Mouse (Mus musculus): ENCODE data around the gene Mphosph6.
A peak's percentile ranks its signal among the peaks of the same experiment; 100 is the strongest.

The Mphosph6 gene

GRCm38 (mm10) chr8:117771115-117771836 lies 30.5 kb downstream of the Mphosph6 start:
- no peak for DNase-seq (ENCODE audit: low read depth, low spot score)

GRCm38 (mm10) chr8:117768971-117769370 lies 32.8 kb downstream of the Mphosph6 start:
- no peak for DNase-seq (ENCODE audit: low read depth, low spot score)

GRCm38 (mm10) chr8:117765947-117766346 lies 35.8 kb downstream of the Mphosph6 start:
- no peak for DNase-seq (ENCODE audit: low read depth, low spot score)

GRCm38 (mm10) chr8:117764625-117765024 lies 37.1 kb downstream of the Mphosph6 start:
- DNase-seq (ENCODE audit: low read depth, low spot score) = no peak

GRCm38 (mm10) chr8:117762776-117763175 lies 39.0 kb downstream of the Mphosph6 start:
- DNase-seq (ENCODE audit: low read depth, low spot score) = no peak

GRCm38 (mm10) chr8:117757900-117758299 lies 43.8 kb downstream of the Mphosph6 start:
- DNase-seq (ENCODE audit: low read depth, low spot score) = no peak

- DNase-seq (ENCODE audit: low read depth, low spot score) = peak; percentile 77
Measured at GRCm38 (mm10) chr8:117749436-117749835, 52.3 kb downstream of the Mphosph6 start.

GRCm38 (mm10) chr8:117747886-117748730 lies 53.6 kb downstream of the Mphosph6 start:
- DNase-seq (ENCODE audit: low read depth, low spot score) = peak; percentile 51

- DNase-seq (ENCODE audit: low read depth, low spot score) = peak; percentile 96
Measured at GRCm38 (mm10) chr8:117747428-117747827, 54.3 kb downstream of the Mphosph6 start.

GRCm38 (mm10) chr8:117746651-117747050 lies 55.1 kb downstream of the Mphosph6 start:
- DNase-seq (ENCODE audit: low read depth, low spot score) = no peak

GRCm38 (mm10) chr8:117742431-117743012 lies 59.2 kb downstream of the Mphosph6 start:
- DNase-seq (ENCODE audit: low read depth, low spot score) = no peak
